Mouse (Mus musculus) E14TG2a.4 (cell line): ENCODE measurements at regions not wholly inside any gene's neighbourhood (a gene's known extent, or its start where the extent isn't known, plus 50 kb on each side); places are given as distances from the start of the nearest gene placed in this dataset.
"Not testable (repeated sequence)": the region's sequence is repeated elsewhere in the genome, so short reads cannot be mapped to it uniquely, and the experiment has no call there.

Experiments
- H3K27me3 ChIP-seq: 2 replicates; pipeline ENCODE4 v1.6.1; 2014; ENCODE audit warnings: low read length, control low read depth; ENCODE audit not compliant: insufficient read depth
- H3K36me3 ChIP-seq: 2 replicates; pipeline ENCODE4 v1.6.1; 2014; ENCODE audit warnings: low read length, control low read depth; ENCODE audit not compliant: insufficient read depth
- H3K4me1 ChIP-seq: replicated peaks from 2 replicates; pipeline ENCODE4 v1.6.1; 2014; ENCODE audit warnings: low read depth, low read length, control low read depth
- H3K4me3 ChIP-seq: replicated peaks from 2 replicates; pipeline ENCODE4 v1.5.1; 2014; ENCODE audit warnings: mild to moderate bottlenecking, low read length
- H3K9me3 ChIP-seq: 2 replicates; pipeline ENCODE4 v1.6.1; 2014; ENCODE audit warnings: low read length, control low read depth
- CTCF ChIP-seq: conservative IDR thresholded peaks from 2 replicates; pipeline ENCODE4 v1.5.1; 2014; ENCODE audit warnings: low read length
- NANOG ChIP-seq: IDR thresholded peaks from 2 replicates; pipeline ENCODE4 v1.6.1; 2014; ENCODE audit warnings: borderline replicate concordance, low read length, mixed read lengths
- POU5F1 ChIP-seq: IDR thresholded peaks from 2 replicates; pipeline ENCODE4 v1.6.1; 2014; ENCODE audit warnings: low read length, borderline replicate concordance

DNA sequence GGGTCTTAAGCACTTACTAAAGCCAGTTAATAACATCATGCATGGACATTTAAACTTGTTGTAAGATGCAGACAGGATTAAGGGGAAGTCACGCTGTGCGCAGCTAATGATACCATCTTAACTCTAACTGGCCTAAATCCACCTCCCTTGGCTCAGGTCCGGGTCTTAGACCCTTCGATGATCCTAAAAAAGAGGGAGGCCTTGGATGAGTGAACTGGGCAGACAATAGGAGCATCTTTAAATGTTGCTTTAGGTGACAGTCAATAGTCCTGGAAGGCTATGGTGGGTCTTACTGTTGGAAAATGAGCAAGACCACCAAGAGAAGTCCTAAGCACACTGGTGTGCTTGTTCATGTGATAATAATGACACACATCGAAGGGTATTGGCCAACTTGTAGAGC, 242.1 kb downstream of the Mef2c start:
- no peak for TF ChIP-seq POU5F1
- TF ChIP-seq CTCF: no peak
- no peak for TF ChIP-seq NANOG
- peaks cover 11% of the 10 kb centered on the region for H3K4me1 ChIP-seq
- no peaks in the 10 kb centered on the region for H3K9me3 ChIP-seq
- H3K4me3 ChIP-seq: no peak overlapping the region
- H3K36me3 ChIP-seq: no peaks in the 10 kb centered on the region
- peaks cover 25% of the 10 kb centered on the region for H3K27me3 ChIP-seq

DNA sequence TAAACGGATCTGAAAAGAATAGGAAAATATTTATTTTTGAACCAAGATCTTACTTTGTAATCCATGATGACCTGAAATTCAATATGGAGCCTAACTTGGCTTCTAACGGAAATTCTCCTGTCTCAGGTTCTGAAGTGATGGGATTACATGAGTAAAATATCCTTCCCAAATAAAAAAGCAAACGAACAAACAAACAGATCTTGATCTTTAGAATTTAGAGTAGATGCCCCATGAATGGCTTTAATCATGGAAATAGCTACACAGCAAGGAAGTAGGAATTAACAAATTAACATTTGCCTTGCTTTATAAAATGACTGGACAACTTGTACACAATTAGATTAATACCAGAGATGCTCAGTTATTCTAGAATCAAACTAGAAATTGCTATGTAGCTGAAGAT, 243.8 kb downstream of the Mef2c start:
- Histone ChIP-seq H3K4me1 (peaks cover 8% of the 10 kb centered on the region), H3K27me3 (peaks cover 15% of the 10 kb centered on the region), H3K9me3 (no peaks in the 10 kb centered on the region), H3K36me3 (no peaks in the 10 kb centered on the region), H3K4me3 (no peak overlapping the region)
- no peak for TF ChIP-seq POU5F1

GRCm38 (mm10) chr13:83749376-83750150, 245.7 kb downstream of the Mef2c start:
- Histone ChIP-seq H3K27me3 (peaks cover 10% of the 10 kb centered on the region), H3K4me1 (peaks cover 7% of the 10 kb centered on the region), H3K4me3 (no peak overlapping the region), H3K36me3 (no peaks in the 10 kb centered on the region), H3K9me3 (no peaks in the 10 kb centered on the region)
- TF ChIP-seq NANOG (no peak), CTCF (no peak), POU5F1 (no peak)

- H3K4me3 ChIP-seq: no peak overlapping the region
- H3K4me1 ChIP-seq: peaks cover 2% of the 10 kb centered on the region; the same call in 1 of the 2 replicates
- H3K27me3 ChIP-seq: peaks cover 7% of the 10 kb centered on the region
- TF ChIP-seq CTCF: no peak
- TF ChIP-seq POU5F1: no peak
- no peak for TF ChIP-seq NANOG
- H3K9me3 ChIP-seq: no peaks in the 10 kb centered on the region
- no peaks in the 10 kb centered on the region for H3K36me3 ChIP-seq
Observed at GRCm38 (mm10) chr13:83750437-83750836, 246.6 kb downstream of the Mef2c start.

DNA sequence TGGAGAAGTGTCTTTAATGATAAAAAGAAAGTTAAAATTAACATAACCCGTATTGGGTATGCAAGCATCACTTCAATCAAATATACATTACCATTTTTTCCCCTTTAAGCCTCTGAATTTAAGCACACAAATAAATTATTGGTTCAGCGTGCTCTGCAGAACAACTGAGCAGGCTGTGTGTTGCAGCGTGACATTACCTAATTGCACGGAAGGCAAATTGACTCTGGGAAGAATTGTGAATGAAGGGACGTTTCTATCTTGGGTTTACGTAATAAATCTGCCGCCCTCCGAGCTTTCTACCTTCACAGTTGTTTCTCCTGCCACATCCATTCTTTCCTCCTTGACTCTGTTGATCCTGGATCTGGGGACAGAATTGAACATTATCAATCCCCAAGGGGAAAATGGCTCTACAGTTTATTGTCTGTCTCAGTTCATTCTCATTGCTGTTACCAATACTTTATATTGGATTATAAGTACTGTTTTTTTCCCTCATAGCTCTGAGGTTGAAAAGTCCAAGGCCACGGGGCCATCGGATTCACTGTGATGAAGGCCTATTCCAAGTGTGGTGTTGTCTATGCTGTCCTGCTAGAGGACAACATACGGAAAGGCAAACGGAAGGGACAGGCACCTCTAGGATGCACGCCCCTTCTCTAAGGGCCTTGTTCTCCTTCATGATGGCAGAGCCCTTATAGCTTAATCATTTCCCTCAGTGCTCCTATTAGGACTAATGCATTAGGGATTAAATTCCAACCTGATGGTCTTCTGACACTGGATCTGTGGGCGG, 256.7 kb downstream of the Mef2c start:
- Histone ChIP-seq H3K27me3 (no peaks in the 10 kb centered on the region), H3K4me3 (no peak overlapping the region), H3K4me1 (no peaks in the 10 kb centered on the region), H3K9me3 (no peaks in the 10 kb centered on the region), H3K36me3 (no peaks in the 10 kb centered on the region)
- TF ChIP-seq CTCF: no peak
- no peak for TF ChIP-seq POU5F1
- no peak for TF ChIP-seq NANOG

- Histone ChIP-seq H3K27me3 (no peaks in the 10 kb centered on the region), H3K4me3 (no peak overlapping the region), H3K9me3 (no peaks in the 10 kb centered on the region), H3K36me3 (no peaks in the 10 kb centered on the region), H3K4me1 (no peaks in the 10 kb centered on the region)
- TF ChIP-seq CTCF (no peak), NANOG (no peak), POU5F1 (no peak)
Observed at GRCm38 (mm10) chr13:83762484-83762883, 258.6 kb downstream of the Mef2c start.

- H3K9me3 ChIP-seq, H3K4me1 ChIP-seq, H3K4me3 ChIP-seq, H3K27me3 ChIP-seq, H3K36me3 ChIP-seq: not testable (repeated sequence)
Observed at GRCm38 (mm10) chr13:83763288-83763687, 259.5 kb downstream of the Mef2c start.

- no peaks in the 10 kb centered on the region for H3K27me3 ChIP-seq
- H3K36me3 ChIP-seq: no peaks in the 10 kb centered on the region
- H3K4me1 ChIP-seq: no peaks in the 10 kb centered on the region
- no peaks in the 10 kb centered on the region for H3K9me3 ChIP-seq
- TF ChIP-seq POU5F1 (no peak), NANOG (no peak), CTCF (no peak)
- H3K4me3 ChIP-seq: no peak overlapping the region
Observed at GRCm38 (mm10) chr13:83785643-83786042, 281.8 kb downstream of the Mef2c start.
